Mouse (Mus musculus) R1 (cell line): ENCODE data around the gene Mrgpra1.
"Not testable (repeated sequence)": the region's sequence is repeated elsewhere in the genome, so short reads cannot be mapped to it uniquely, and the experiment has no call there.

Source experiments
- DNase-seq: peaks from one replicate; pipeline ENCODE4 v3.0.0-alpha.2; 2018; ENCODE audit warnings: low read depth, low spot score

Mrgpra1 gene

DNA sequence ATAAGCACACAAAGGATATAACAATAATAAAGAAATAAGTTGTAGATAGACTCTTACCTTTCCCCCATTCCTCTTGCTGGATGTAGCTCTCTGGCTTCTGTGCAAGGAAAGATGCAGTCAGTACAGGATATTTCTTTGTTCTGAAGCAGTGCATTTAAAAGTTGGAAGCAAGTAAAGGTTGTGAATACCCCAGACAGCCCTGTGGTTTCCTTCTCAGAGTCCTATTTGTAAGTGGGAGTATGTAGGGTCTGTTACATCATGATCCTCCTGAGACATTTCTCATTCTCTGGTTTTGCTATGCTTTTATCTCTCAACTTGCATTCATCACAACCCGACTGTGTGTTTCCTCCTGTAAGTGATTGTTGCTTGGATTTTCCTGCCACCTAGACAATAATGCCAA, at the start of gene Mrgpra1:
TSS of gene Mrgpra1 (minus strand) at position 101 of the 400 bp plus-strand sequence.
- no peak for DNase-seq

DNA sequence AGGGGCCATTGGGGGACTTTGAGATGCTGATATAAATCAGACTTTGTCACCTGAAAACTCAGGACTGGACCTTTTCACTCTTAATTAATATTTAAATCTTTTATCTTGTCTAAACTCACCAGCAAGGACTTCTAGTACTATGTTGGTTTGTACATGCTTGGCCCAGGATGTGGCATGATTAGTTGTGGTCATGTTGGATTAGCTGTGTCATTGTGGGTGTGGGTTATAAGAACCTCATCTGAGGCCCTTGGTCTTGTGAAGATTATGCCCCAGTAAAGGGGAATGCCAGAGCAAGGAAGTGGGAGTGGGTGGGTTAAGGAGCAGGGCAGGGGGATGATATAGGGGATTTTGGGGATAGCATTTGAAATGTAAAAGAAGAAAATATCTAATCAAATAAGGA, 47.1 kb upstream of the Mrgpra1 start:
- DNase-seq = no peak

DNA sequence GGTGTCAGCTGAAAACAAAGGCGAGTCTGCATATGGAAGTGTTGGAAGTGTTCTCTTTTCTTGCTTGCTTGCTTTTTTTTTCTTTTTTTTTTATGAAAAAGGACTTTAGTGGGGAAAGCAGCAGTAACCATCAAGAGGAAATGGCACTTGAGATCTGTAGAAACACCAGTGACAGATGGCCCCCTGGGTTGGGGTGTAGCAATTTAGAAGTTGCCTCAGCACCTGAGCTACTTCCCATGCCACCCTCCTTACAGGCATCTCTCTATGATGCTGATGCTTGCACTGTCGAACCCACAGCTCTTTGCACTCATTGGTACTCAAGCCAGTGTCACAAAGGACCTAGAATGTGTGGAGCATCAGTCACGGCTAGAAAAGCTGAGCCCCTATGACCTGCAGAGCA, 5.6 kb downstream of the Mrgpra1 start:
- DNase-seq = no peak

DNA sequence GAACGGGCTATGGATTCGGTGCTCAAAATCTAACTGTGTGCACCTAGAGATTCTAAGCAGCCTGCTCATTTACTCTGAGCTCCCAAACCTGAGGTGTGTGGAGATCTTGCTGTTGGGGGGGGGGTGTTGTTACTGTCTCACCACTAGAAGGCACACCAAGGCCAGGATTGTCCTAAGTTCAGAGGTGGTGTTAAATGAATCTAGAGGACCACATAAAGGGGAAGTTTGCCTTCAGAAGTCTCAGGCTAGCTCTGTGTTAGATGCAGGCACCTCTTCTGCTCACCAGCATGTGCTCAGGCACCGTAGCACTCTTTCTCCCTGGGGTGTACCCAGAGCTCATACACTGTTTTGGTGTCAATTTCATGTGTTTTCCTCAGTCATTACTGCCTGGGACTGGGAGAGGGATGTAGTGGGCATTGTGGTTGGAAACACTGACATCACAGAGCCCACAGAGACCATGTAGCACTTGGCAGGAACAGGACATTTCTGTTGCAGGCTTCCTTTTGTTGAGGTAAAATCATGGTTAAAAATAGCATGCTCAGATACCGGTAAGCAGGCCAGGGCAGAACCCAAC, 8.0 kb downstream of the Mrgpra1 start:
- DNase-seq = no peak

DNA sequence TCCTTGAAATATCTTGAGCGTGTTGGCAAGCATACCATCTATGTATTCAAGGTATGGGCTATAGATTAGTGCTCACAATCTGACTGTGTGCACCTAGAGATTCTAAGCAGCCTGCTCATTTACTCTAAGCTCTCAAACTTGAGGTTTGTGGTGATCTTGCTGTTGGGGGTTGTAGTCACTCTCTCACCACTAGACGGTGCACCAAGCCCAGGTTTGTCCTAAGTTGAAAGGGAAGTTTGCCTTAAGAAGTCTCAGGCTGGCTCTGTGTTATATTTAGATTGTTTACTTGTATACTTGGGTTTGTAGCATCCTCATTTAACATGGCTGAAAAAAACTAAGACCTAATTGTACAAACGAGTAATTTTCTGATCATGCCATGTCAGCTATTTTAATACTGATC, 12.2 kb downstream of the Mrgpra1 start:
- DNase-seq = not testable (repeated sequence)

DNA sequence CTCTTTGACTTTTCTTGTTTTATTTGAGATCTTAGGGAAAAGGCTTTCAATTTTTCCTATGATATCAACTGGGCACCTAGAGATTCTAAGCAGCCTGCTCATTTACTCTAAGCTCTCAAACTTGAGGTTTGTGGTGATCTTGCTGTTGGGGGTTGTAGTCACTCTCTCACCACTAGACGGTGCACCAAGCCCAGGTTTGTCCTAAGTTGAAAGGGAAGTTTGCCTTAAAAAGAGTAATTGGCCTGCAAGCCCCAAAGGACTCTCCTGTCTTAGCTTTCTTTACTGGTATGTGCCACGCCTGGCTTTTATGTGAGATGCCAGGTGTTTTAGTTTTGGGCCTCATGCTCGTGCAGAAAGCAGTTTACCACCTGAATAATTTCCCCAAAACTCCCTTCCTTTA, 12.7 kb downstream of the Mrgpra1 start:
- not testable (repeated sequence) for DNase-seq

DNA sequence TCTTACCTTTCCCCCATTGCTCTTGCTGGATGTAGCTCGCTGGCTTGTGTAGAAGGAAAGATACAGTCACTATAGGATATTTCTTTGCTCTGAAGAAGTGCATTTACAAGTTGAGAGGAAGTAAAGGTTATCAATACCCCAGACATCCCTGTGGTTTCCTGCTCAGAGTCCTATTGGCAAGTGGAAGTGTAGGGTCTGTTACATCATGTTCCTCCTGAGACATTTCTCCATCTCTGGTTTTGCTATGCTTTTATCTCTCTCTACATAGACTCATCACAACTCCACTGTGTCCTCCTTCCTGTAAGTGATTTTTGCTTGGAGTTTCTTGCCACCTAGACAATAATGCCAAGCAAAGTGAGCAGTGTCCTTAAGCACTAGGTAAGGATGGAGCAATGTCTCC, 35.7 kb downstream of the Mrgpra1 start:
- DNase-seq = no peak

DNA sequence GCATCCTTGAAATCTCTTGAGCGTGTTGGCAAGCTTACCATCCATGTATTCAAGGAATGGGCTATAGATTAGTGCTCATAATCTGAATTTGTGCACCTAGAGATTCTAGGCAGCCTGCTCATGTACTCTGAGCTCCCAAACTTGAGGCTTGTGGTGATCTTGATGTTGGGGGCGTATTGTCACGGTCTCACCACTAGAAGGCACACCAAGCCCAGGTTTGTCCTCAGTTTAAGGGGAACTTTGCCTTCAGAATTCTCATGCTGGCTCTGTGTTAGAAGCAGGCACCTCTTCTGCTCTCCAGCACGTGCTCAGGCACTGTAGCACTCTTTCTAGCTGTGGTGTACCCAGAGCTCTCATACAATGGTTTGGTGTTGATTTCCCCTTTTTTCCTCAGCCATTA, 41.8 kb downstream of the Mrgpra1 start:
- DNase-seq = peak; percentile 28

DNA sequence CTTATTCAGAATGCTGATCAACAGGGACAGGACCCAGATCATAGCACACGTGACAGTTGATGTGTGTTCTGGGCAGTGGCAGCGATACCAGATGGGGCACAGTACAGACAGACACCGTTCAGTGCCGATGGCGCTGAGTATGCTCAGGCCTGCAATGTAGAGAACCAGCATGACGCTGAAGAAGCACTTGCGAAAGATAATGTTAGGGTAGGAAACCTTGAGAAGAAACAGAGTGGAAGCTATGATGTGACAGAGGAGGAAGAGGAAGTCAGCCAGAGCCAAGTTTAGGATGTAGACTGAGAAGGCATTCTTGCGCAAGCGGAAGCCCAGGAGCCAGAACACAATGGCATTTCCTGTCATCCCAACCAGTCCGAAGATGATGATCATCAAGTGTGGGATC, 44.2 kb downstream of the Mrgpra1 start:
- DNase-seq = no peak

DNA sequence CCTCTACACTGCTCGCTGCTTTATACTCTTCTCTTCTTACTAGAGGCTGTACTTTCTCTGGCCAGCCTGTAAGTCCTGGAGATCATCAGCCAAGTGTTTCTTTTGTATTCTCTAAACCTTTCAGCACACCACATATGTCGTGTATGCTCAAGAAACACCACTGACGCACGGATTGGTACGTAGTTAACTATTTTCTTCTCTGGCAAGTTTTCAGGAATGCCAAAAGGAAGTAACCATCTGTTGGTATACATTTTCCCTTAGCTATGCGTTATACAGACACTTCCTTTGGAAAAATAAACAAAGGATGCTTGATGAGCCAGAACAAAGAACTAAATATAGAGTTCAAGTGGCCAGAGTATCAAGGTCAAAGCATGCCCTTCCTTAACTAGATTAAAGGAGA, 49.4 kb downstream of the Mrgpra1 start:
- not testable (repeated sequence) for DNase-seq

DNA sequence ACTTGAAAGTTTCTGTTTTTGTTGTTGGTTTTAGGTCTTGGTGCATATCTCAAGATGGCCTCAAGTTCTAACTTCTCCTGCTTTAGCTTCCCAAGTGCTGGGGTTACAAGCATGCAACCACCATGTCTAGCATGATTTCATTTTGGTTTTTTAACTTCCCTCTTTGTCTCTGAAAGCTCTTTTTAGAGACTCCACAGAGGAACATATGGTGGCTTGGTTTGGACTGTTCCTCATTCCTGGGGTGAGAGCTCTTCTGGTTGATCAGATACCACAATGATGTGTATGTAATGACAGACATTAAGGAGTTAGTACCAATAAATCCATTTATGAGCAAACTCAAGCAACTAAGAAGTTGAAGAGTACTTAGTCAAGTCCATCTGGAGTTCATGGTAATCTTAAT, 54.4 kb downstream of the Mrgpra1 start:
- DNase-seq = not testable (repeated sequence)
